Mouse (Mus musculus): ENCODE data around the gene Tbx21. TPM values are rescaled to one million over a fixed set of nuclear protein-coding genes. Genes with fewer than 3 reads are reported as not detected.

Gene Tbx21
- polyA plus RNA-seq, 1 experiment from 2014 or later, result 0.13 TPM

DNA sequence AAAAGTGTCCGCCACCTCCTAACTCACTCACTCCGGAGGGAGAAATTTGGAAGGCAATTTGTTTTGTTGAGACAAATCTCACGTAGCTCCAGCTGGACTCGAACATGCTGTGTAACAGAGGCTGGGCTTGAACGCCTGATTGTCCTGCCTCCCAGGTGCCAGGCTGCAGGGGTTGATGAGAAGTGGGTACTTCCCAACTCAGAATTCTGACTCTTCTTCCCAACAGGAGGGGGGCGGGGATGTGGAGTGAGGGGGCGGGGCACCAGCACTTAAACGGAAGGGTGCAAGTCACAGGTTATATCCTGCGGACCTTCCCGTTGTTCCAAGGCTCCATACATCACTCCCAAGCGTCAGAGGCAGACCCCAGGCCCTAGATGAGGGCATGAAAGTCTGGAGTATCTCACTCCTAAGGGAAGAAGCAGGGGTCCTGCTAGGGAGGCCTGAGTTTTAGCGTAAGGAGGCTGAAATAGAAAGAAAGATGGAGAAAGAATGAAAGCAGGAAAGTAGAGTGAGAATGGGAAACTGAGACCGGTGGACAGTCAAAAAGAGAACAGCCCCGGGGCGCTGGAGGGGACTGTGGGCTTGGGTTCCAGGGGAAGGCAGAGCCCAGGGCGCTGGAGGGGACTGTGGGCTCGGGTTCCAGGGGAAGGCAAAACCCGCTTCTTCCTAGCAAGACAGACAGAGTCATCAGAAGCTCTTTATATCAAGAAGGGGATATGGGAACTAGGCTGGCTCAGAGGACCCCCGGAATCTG is 12.5 kb upstream of the Tbx21 start:
- no peak overlapping the region for H3K9ac ChIP-seq (replicated peaks; ENCODE audit: low read depth)
- H3K27me3 ChIP-seq (replicated peaks; ENCODE audit: insufficient read depth, low read length), result no peaks in the 10 kb centered on the region
- no peak for DNase-seq (ENCODE audit: low spot score)
- TF ChIP-seq EP300 (IDR thresholded peaks at IDR 0.05) (no peak), CTCF (IDR thresholded peaks at IDR 0.05) (no peak)
- H3K9me3 ChIP-seq (ENCODE audit: low read length), result no peaks in the 10 kb centered on the region
- no peaks in the 10 kb centered on the region for H3K36me3 ChIP-seq (ENCODE audit: insufficient read depth, low read length)
- WGBS, result 22% methylated on average over 19 of the region's 19 CpGs
- H3K4me1 ChIP-seq (ENCODE audit: insufficient read depth, low read depth, low read length), result no peaks in the 10 kb centered on the region
- peak overlapping the region; percentile 80 for H3K4me2 ChIP-seq (replicated peaks; ENCODE audit: low read depth, low read length)
- no peak overlapping the region for H3K27ac ChIP-seq (ENCODE audit: low read length)
- peak; percentile 25; the same call in 1 of the 2 replicates for ATAC-seq
- peak overlapping the region; percentile 48 for H3K4me3 ChIP-seq (ENCODE audit: low read depth, low read length)

DNA sequence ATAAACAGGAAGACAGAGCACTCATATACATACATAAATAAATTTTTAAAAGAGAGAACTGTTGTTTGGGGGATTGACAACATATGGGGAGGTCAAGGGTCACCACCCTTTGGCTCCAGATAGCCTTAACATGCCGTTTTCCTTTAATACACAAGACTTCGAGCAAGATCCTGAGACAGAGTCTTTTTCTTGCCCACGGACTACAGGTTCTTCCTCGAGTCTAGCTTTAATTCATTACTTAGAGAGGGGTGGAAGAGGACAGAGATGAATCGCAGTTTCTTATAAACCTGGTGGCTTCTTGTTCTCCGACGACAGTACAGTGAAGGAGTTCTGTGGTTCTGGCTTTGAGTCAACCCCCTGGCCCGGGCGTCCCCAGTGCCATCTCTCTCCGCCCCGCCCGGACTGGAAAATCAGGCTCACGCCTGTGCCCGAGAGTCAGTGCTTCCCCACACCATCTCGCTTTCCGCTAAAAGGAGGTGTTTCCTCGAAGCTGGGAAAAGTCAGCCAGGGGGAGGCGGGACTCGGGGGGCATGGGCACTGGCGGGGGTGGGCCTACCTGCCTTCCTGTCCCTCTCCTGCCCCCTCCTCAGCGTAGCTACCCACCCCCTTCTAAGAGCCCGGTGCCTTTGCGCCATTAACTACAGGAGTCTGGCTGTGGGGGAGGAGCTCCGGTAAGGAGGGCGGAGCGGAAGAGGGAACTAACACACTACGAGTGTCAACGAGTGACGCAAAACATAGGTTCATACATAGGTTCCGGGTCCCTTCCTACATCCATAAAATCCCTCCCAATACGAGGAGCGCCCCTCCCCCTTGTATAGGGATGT is 11.7 kb upstream of the Tbx21 start:
- ATAC-seq (peak; percentile 82), DNase-seq (ENCODE audit: low spot score) (peak; percentile 77)

DNA sequence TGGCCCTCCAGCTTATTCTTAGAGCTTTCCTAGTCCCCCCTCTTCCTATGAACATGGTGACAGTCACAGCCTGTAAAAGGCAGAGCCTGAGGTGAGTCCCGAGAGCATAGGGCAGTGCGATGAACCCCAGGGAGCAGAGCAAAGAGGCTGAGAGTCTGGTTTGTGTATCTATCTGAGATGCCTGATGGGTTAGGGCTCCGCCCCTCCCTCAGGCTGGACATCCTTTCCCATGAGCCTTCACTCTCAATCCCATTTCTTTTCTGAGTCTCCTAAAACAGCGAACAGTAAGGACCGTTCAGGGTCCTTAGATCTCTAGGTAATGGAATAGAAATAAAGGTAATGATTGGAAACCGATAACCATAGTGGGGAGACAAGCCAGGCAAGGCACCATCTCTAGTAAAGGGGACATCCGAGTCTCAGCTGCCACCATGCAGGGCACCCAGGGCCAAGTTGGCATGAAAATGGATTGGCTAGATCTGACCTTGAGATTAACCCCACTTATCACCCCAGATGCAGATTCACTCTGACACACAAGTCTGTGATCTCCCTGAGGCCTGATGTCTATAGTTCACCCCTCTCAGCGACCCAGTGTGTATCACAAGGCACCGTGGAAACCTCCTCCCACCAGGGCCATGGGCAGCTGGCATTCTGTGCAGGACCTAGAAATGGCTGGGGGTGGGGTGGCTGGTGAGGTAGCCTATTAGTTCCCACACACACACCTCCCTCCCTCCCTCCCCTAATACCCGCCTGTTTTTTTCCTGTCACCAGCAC is 9.3 kb upstream of the Tbx21 start:
- H3K4me1 ChIP-seq (ENCODE audit: insufficient read depth, low read depth, low read length), result no peaks in the 10 kb centered on the region
- H3K4me3 ChIP-seq (ENCODE audit: low read depth, low read length), result no peak overlapping the region
- no peak overlapping the region for H3K9ac ChIP-seq (replicated peaks; ENCODE audit: low read depth)
- H3K27ac ChIP-seq (ENCODE audit: low read length), result no peak overlapping the region
- no peaks in the 10 kb centered on the region for H3K36me3 ChIP-seq (ENCODE audit: insufficient read depth, low read length)
- 54% methylated on average over 10 of the region's 10 CpGs for WGBS
- H3K9me3 ChIP-seq (ENCODE audit: low read length), result no peaks in the 10 kb centered on the region
- DNase-seq (ENCODE audit: low spot score) (no peak), ATAC-seq (no peak)
- no peaks in the 10 kb centered on the region for H3K27me3 ChIP-seq (replicated peaks; ENCODE audit: insufficient read depth, low read length)
- H3K4me2 ChIP-seq (replicated peaks; ENCODE audit: low read depth, low read length), result no peak overlapping the region
- TF ChIP-seq EP300 (IDR thresholded peaks at IDR 0.05) (no peak), CTCF (IDR thresholded peaks at IDR 0.05) (no peak)

More for the DNA sequence above, 11.7 kb upstream of the Tbx21 start:
- H3K4me1 ChIP-seq (ENCODE audit: insufficient read depth, low read depth, low read length), result no peaks in the 10 kb centered on the region
- no peak overlapping the region for H3K27ac ChIP-seq (ENCODE audit: low read length)
- no peaks in the 10 kb centered on the region for H3K9me3 ChIP-seq (ENCODE audit: low read length)
- H3K4me2 ChIP-seq (replicated peaks; ENCODE audit: low read depth, low read length), result peak overlapping the region; percentile 80
- no peak for TF ChIP-seq EP300 (IDR thresholded peaks at IDR 0.05)
- peak overlapping the region; percentile 48 for H3K4me3 ChIP-seq (ENCODE audit: low read depth, low read length)
- H3K27me3 ChIP-seq (replicated peaks; ENCODE audit: insufficient read depth, low read length), result no peaks in the 10 kb centered on the region
- H3K36me3 ChIP-seq (ENCODE audit: insufficient read depth, low read length), result no peaks in the 10 kb centered on the region
- 0 out of 2 replicates have a peak overlapping the region, but pooled peaks have one; percentile 12 for H3K9ac ChIP-seq (replicated peaks; ENCODE audit: low read depth)
- 4% methylated on average over 31 of the region's 32 CpGs for WGBS

DNA sequence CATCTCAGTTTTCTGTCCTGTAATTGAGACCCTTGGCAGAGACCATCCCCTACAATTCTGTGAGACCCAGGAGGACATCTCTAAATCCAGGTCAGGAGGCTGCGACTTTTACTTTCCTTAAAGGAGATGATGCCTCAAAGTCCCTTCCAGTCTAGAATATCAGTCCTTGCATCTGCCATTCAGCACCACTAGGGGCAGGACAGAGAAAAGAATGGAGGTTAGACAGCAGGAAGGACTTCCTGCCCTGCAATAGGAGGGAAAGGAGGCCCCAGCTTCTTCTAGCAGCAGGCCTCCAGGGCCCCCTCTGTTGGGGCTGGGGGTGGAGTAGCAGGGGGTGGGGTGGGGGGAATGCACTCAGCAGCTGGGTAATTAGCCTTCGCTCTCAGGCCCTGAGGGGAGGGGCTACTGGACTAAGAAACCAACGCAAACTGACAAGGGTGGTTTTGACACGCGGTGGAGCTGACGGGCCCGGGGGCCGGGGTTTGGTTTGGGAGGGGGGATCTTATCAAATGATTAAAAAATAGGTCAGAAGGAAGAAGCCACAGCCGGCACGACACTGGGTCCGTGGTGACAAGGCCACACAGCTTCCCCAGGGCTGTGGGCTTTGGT is 8.3 kb upstream of the Tbx21 start:
- no peak overlapping the region for H3K4me3 ChIP-seq (ENCODE audit: low read depth, low read length)
- H3K27me3 ChIP-seq (replicated peaks; ENCODE audit: insufficient read depth, low read length), result 0 out of 2 replicates have a peak, but pooled peaks cover 4% of the 10 kb centered on the region
- no peaks in the 10 kb centered on the region for H3K4me1 ChIP-seq (ENCODE audit: insufficient read depth, low read depth, low read length)
- 20% methylated on average over 11 of the region's 11 CpGs for WGBS
- H3K9me3 ChIP-seq (ENCODE audit: low read length), result no peaks in the 10 kb centered on the region
- H3K36me3 ChIP-seq (ENCODE audit: insufficient read depth, low read length), result no peaks in the 10 kb centered on the region
- DNase-seq (ENCODE audit: low spot score) (peak; percentile 22), ATAC-seq (no peak)
- no peak for TF ChIP-seq EP300 (IDR thresholded peaks at IDR 0.05)
- peak; percentile 64 for TF ChIP-seq CTCF (IDR thresholded peaks at IDR 0.05)
- H3K27ac ChIP-seq (ENCODE audit: low read length), result no peak overlapping the region
- H3K4me2 ChIP-seq (replicated peaks; ENCODE audit: low read depth, low read length), result no peak overlapping the region
- no peak overlapping the region for H3K9ac ChIP-seq (replicated peaks; ENCODE audit: low read depth)

DNA sequence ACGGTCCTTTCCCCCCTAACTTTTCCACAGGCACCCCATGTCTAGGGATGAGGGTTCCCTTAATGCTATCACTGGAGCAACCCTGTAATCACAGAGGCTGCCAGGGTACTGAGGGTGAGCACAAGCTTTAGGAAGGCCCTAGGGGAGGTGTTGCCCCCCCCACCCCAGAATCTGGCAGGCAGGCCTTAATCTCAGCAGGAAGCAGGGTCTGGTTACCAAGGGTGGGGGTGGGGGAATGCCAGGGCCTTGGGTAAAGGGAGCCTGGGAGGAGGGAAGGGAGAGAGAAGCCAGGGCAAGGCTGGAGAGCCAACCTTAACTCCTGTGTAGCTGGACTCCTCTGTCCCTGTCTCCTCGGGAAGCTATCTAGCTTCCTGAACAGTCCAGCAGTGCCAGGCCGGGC is 5.5 kb upstream of the Tbx21 start:
- no peak overlapping the region for H3K9ac ChIP-seq (replicated peaks; ENCODE audit: low read depth)
- ATAC-seq (no peak), DNase-seq (ENCODE audit: low spot score) (no peak)
- no peak overlapping the region for H3K4me2 ChIP-seq (replicated peaks; ENCODE audit: low read depth, low read length)
- no peak for TF ChIP-seq EP300 (IDR thresholded peaks at IDR 0.05)
- no peak for TF ChIP-seq CTCF (IDR thresholded peaks at IDR 0.05)
- H3K9me3 ChIP-seq (ENCODE audit: low read length), result no peaks in the 10 kb centered on the region
- H3K4me1 ChIP-seq (ENCODE audit: insufficient read depth, low read depth, low read length), result no peaks in the 10 kb centered on the region
- H3K4me3 ChIP-seq (ENCODE audit: low read depth, low read length), result no peak overlapping the region
- peaks cover 12% of the 10 kb centered on the region for H3K27me3 ChIP-seq (replicated peaks; ENCODE audit: insufficient read depth, low read length)
- H3K36me3 ChIP-seq (ENCODE audit: insufficient read depth, low read length), result no peaks in the 10 kb centered on the region
- H3K27ac ChIP-seq (ENCODE audit: low read length), result no peak overlapping the region
- 60% methylated on average over 3 of the region's 3 CpGs for WGBS
